Comparison of ENCODE assay signal across 13 mouse cellular contexts in genomic region chr7:121111321-121111720, GRCm38 (mm10). TPM values are rescaled to one million over a fixed set of nuclear protein-coding genes. Genes with fewer than 3 reads are reported as not detected.
DNase-seq lines count a peak whose midpoint lies in the region; ATAC-seq and TF ChIP-seq lines count a peak whose summit lies in the region.
"Had no signal": no experiment of that assay in that cellular context is flagged by ENCODE, and none has a peak within 500 bp of the region (broad histone marks: within the 10 kb centered on the region; RNA-seq: fewer than 3 reads in every experiment).

No protein-coding gene starts in this region.

- WGBS in intestine, embryonic 15.5 days: 26% methylated on average over 3 of the region's 3 CpGs
- WGBS in intestine, postnatal 0 days: 35% methylated on average over 3 of the region's 3 CpGs
- WGBS in midbrain, embryonic 11.5 days: 55% methylated on average over 3 of the region's 3 CpGs

- no peak overlapping the region for H3K9ac ChIP-seq in intestine, embryonic 15.5 days
- no peak overlapping the region for H3K9ac ChIP-seq in intestine, postnatal 0 days (ENCODE audit: low read depth, low read length)
- H3K9ac ChIP-seq in midbrain, embryonic 11.5 days (ENCODE audit: low read length): no peak overlapping the region
- H3K9ac ChIP-seq: hindbrain, embryonic 12.5 days had no signal

- DNase-seq in NIH3T3 (ENCODE audit: low read depth): peak; percentile 49
- peak; percentile 13 to 27 for DNase-seq in heart, adult 9 months (ENCODE audit: low spot score in 2 of 2)
- peak; percentile 28 for DNase-seq in mesoderm, embryonic 11.5 days (ENCODE audit: low read depth, low spot score)
- no peak for DNase-seq in ovary, postnatal 14 days (ENCODE audit: low spot score)
- DNase-seq in midbrain, embryonic 11.5 days (ENCODE audit: low spot score, missing footprints): no peak
- DNase-seq: adrenal gland, postnatal 36 days; cerebellum, adult 11 months; kidney, adult 18-20 months; layer of hippocampus, postnatal 36 days; lung, adult 2 months had no signal

- no peak for TF ChIP-seq CTCF in intestine, postnatal 0 days (IDR thresholded peaks at IDR 0.05; ENCODE audit: low read depth)

- H3K4me1 ChIP-seq in intestine, embryonic 15.5 days (replicated peaks): no peaks in the 10 kb centered on the region
- no peaks in the 10 kb centered on the region for H3K4me1 ChIP-seq in intestine, postnatal 0 days (replicated peaks; ENCODE audit: control insufficient read depth, insufficient read depth, low read length)
- H3K4me1 ChIP-seq in midbrain, embryonic 11.5 days (ENCODE audit: control insufficient read depth, insufficient read depth, low read length): no peaks in the 10 kb centered on the region
- H3K4me1 ChIP-seq: hindbrain, embryonic 12.5 days had no signal

- peak; percentile 28; the same call in 1 of the 2 replicates for ATAC-seq in intestine, embryonic 15.5 days
- no peak for ATAC-seq in intestine, postnatal 0 days
- no peak for ATAC-seq in midbrain, embryonic 11.5 days (ENCODE audit: low FRiP score)

- no peak overlapping the region for H3K4me2 ChIP-seq in intestine, embryonic 15.5 days (replicated peaks)
- no peak overlapping the region for H3K4me2 ChIP-seq in intestine, postnatal 0 days (replicated peaks; ENCODE audit: low read depth)
- no peak overlapping the region for H3K4me2 ChIP-seq in midbrain, embryonic 11.5 days
- H3K4me2 ChIP-seq: hindbrain, embryonic 12.5 days had no signal

- H3K27ac ChIP-seq in intestine, embryonic 15.5 days: no peak overlapping the region
- H3K27ac ChIP-seq in intestine, postnatal 0 days (ENCODE audit: low read depth, low read length): no peak overlapping the region
- H3K27ac ChIP-seq in midbrain, embryonic 11.5 days (ENCODE audit: low read depth, low read length): no peak overlapping the region
- H3K27ac ChIP-seq: hindbrain, embryonic 12.5 days had no signal

- no peak overlapping the region for H3K4me3 ChIP-seq in intestine, embryonic 15.5 days (replicated peaks)
- no peak overlapping the region for H3K4me3 ChIP-seq in intestine, postnatal 0 days (ENCODE audit: low read depth, low read length)
- no peak overlapping the region for H3K4me3 ChIP-seq in midbrain, embryonic 11.5 days (ENCODE audit: low read depth, low read length)
- H3K4me3 ChIP-seq: hindbrain, embryonic 12.5 days had no signal

- H3K27me3 ChIP-seq in intestine, embryonic 15.5 days (replicated peaks): no peaks in the 10 kb centered on the region
- H3K27me3 ChIP-seq in intestine, postnatal 0 days (replicated peaks; ENCODE audit: control insufficient read depth, insufficient read depth, low read length): no peaks in the 10 kb centered on the region
- no peaks in the 10 kb centered on the region for H3K27me3 ChIP-seq in midbrain, embryonic 11.5 days (ENCODE audit: control insufficient read depth, insufficient read depth, low read length)
- H3K27me3 ChIP-seq: hindbrain, embryonic 12.5 days had no signal

- H3K36me3 ChIP-seq in intestine, embryonic 15.5 days: no peaks in the 10 kb centered on the region
- H3K36me3 ChIP-seq in intestine, postnatal 0 days (ENCODE audit: control insufficient read depth, insufficient read depth): no peaks in the 10 kb centered on the region
- H3K36me3 ChIP-seq in midbrain, embryonic 11.5 days (ENCODE audit: control insufficient read depth, insufficient read depth, low read length): no peaks in the 10 kb centered on the region
- H3K36me3 ChIP-seq: hindbrain, embryonic 12.5 days had no signal

- no peaks in the 10 kb centered on the region for H3K9me3 ChIP-seq in intestine, embryonic 15.5 days
- no peaks in the 10 kb centered on the region for H3K9me3 ChIP-seq in intestine, postnatal 0 days (ENCODE audit: control insufficient read depth)
- no peaks in the 10 kb centered on the region for H3K9me3 ChIP-seq in midbrain, embryonic 11.5 days (ENCODE audit: control insufficient read depth, low read length)
- H3K9me3 ChIP-seq: hindbrain, embryonic 12.5 days had no signal

RNA-seq across cellular contexts. Expression of gene Otoa, which starts 29.9 kb away (rescaled TPM):
- polyA plus RNA-seq in intestine, embryonic 15.5 days (2015; fragmentation: Nextera tagmentation; extraction: Ambion mirVana): 0.18 and 0.20 TPM in 2 replicates
- 0.10 and 0.17 TPM in 2 replicates for polyA plus RNA-seq in intestine, postnatal 0 days (2015; fragmentation: Nextera tagmentation; extraction: Ambion mirVana)
- 0.06 and 0.14 TPM in 2 replicates for polyA plus RNA-seq in midbrain, embryonic 11.5 days (2014; fragmentation: Nextera tagmentation; extraction: Ambion mirVana)

RNA-seq across cellular contexts. Expression of gene Igsf6, which starts 36.9 kb away (rescaled TPM):
- polyA plus RNA-seq in intestine, embryonic 15.5 days (2015; fragmentation: Nextera tagmentation; extraction: Ambion mirVana): 3.0 TPM in 2 replicates
- polyA plus RNA-seq in intestine, postnatal 0 days (2015; fragmentation: Nextera tagmentation; extraction: Ambion mirVana): 1.3 and 1.8 TPM in 2 replicates
- polyA plus RNA-seq in midbrain, embryonic 11.5 days (2014; fragmentation: Nextera tagmentation; extraction: Ambion mirVana): 0.94 and 0.96 TPM in 2 replicates

Comparison
In these comparisons a context has a peak if more than half of its experiments do, and no peak if none do; other contexts are left out.
1. DNase-seq: peak in NIH3T3 (single experiment), heart, adult 9 months (2 of 2) and mesoderm, embryonic 11.5 days (single experiment); none in ovary, postnatal 14 days (single experiment) and midbrain, embryonic 11.5 days (single experiment).